Mouse (Mus musculus) brain, embryonic 14.5 days (tissue): ENCODE results near the gene Tff1.

Source experiments
- CTCF ChIP-seq: fragments of 200-500 bp; IDR thresholded peaks from 2 replicates; pipeline ENCODE4 v1.5.1; 2012; ENCODE audit warnings: inconsistent platforms, mild to moderate bottlenecking, moderate library complexity, borderline replicate concordance; ENCODE audit not compliant: insufficient read depth, insufficient read length; ENCODE audit errors: extremely low read depth
- POLR2A ChIP-seq: fragments of 200-500 bp; IDR thresholded peaks from 2 replicates; pipeline ENCODE4 v1.6.1; 2012; ENCODE audit warnings: mild to moderate bottlenecking, inconsistent platforms, borderline replicate concordance; ENCODE audit not compliant: poor library complexity, insufficient read depth, insufficient read length, severe bottlenecking; ENCODE audit errors: extremely low read depth

- TF ChIP-seq CTCF, result no peak
- TF ChIP-seq POLR2A, result no peak
These were observed 27.6 kb upstream of the Tff1 start for GRCm38 (mm10) chr17:31192663-31193062.
